ENCODE assay signal across 25 mouse cellular contexts in genomic region chr13:112786942-112787533, GRCm38 (mm10). TPM values are rescaled to one million over a fixed set of nuclear protein-coding genes. Genes with fewer than 3 reads are reported as not detected.
DNase-seq lines count a peak whose midpoint lies in the region; ATAC-seq and TF ChIP-seq lines count a peak whose summit lies in the region.
"Had no signal": no experiment of that assay in that cellular context is flagged by ENCODE, and none has a peak within 500 bp of the region (broad histone marks: within the 10 kb centered on the region; RNA-seq: fewer than 3 reads in every experiment).

No protein-coding gene starts in this region.

- no peak for TF ChIP-seq CTCF in CH12.LX (conservative IDR thresholded peaks at IDR 0.05 in 1 of 2, IDR thresholded peaks at IDR 0.05 in 1 of 2; ENCODE audit: low read depth in 2 of 2, low read length in 2 of 2)

- H3K4me2 ChIP-seq in heart, embryonic 12.5 days, result no peak overlapping the region
- H3K4me2 ChIP-seq in CH12.LX (ENCODE audit: insufficient read depth, low read depth, poor library complexity, severe bottlenecking), result no peak overlapping the region
- H3K4me2 ChIP-seq in stomach, embryonic 16.5 days (ENCODE audit: low read depth, low read length), result no peak overlapping the region
- H3K4me2 ChIP-seq: embryonic facial prominence, embryonic 12.5 days; forebrain, embryonic 12.5 days had no signal

- no peak overlapping the region for H3K9ac ChIP-seq in heart, embryonic 12.5 days
- no peak overlapping the region for H3K9ac ChIP-seq in CH12.LX (ENCODE audit: insufficient read depth, low read depth)
- no peak overlapping the region for H3K9ac ChIP-seq in stomach, embryonic 16.5 days (ENCODE audit: low read length)
- H3K9ac ChIP-seq: embryonic facial prominence, embryonic 12.5 days; forebrain, embryonic 12.5 days had no signal

- DNase-seq in heart, adult 11 months, result peak; percentile 51
- no peak for DNase-seq in CH12.LX (ENCODE audit: extremely low read depth)
- no peak for DNase-seq in thymus, postnatal 4 days
- DNase-seq: adrenal gland, adult 8-10 months; adrenal gland, postnatal 14 days; adrenal gland, postnatal 36 days; B cell, adult 2 months; cerebellum, adult 11-12 months; cerebellum, adult 2 months; cerebellum, adult 9-10 months; cerebellum, postnatal 10 days; cerebellum, postnatal 25 days had no signal

- no peaks in the 10 kb centered on the region for H3K9me3 ChIP-seq in heart, embryonic 12.5 days (replicated peaks)
- no peaks in the 10 kb centered on the region for H3K9me3 ChIP-seq in CH12.LX (replicated peaks; ENCODE audit: low read length)
- no peaks in the 10 kb centered on the region for H3K9me3 ChIP-seq in stomach, embryonic 16.5 days (replicated peaks; ENCODE audit: control insufficient read depth, low read length)
- H3K9me3 ChIP-seq: embryonic facial prominence, embryonic 10.5 days; embryonic facial prominence, embryonic 12.5 days; forebrain, embryonic 10.5 days; forebrain, embryonic 12.5 days; G1E had no signal

- no peaks in the 10 kb centered on the region for H3K27me3 ChIP-seq in heart, embryonic 12.5 days (replicated peaks)
- no peaks in the 10 kb centered on the region for H3K27me3 ChIP-seq in CH12.LX (replicated peaks)
- H3K27me3 ChIP-seq in stomach, embryonic 16.5 days (ENCODE audit: control insufficient read depth, insufficient read depth, low read length), result no peaks in the 10 kb centered on the region
- H3K27me3 ChIP-seq: embryonic facial prominence, embryonic 12.5 days; forebrain, embryonic 12.5 days; Patski had no signal

- WGBS in heart, embryonic 12.5 days, result 81% methylated on average over 10 of the region's 10 CpGs
- 52% methylated on average over 10 of the region's 10 CpGs for WGBS in stomach, embryonic 16.5 days

- TF ChIP-seq EP300 in CH12.LX (IDR thresholded peaks at IDR 0.05; ENCODE audit: low read length), result no peak

- no peak for TF ChIP-seq RAD21 in CH12.LX (IDR thresholded peaks at IDR 0.05; ENCODE audit: low read depth, low read length)

- no peak for TF ChIP-seq POLR2A in CH12.LX (IDR thresholded peaks at IDR 0.05; ENCODE audit: low read depth, low read length)

- no peak overlapping the region for H3K4me3 ChIP-seq in heart, embryonic 12.5 days
- no peak overlapping the region for H3K4me3 ChIP-seq in CH12.LX (replicated peaks in 1 of 3; ENCODE audit: low read depth in 2 of 3, low read length in 2 of 3, poor library complexity in 1 of 3)
- H3K4me3 ChIP-seq in stomach, embryonic 16.5 days (replicated peaks; ENCODE audit: low read length), result no peak overlapping the region
- H3K4me3 ChIP-seq: embryonic facial prominence, embryonic 10.5 days; embryonic facial prominence, embryonic 12.5 days; forebrain, embryonic 10.5 days; forebrain, embryonic 12.5 days had no signal

- no peak overlapping the region for H3K27ac ChIP-seq in heart, embryonic 12.5 days (ENCODE audit: poor library complexity, severe bottlenecking)
- no peak overlapping the region for H3K27ac ChIP-seq in CH12.LX (ENCODE audit: insufficient read depth, low read depth)
- H3K27ac ChIP-seq in stomach, embryonic 16.5 days (ENCODE audit: low read length), result no peak overlapping the region; the same call in 1 of the 2 replicates
- H3K27ac ChIP-seq: embryonic facial prominence, embryonic 10.5 days; embryonic facial prominence, embryonic 12.5 days; forebrain, embryonic 10.5 days; forebrain, embryonic 12.5 days had no signal

- in situ Hi-C loops in CH12.LX (cut with MboI; ENCODE audit: low pct_ligation_motif_present, low pct_unique_long_range_greater_than_20kb, low sequenced_read_pairs), result no loop called here

- no peak for ATAC-seq in heart, embryonic 12.5 days (ENCODE audit: insufficient number of reproducible peaks, low FRiP score)
- peak; percentile 77; the same call in 1 of the 2 replicates for ATAC-seq in stomach, embryonic 16.5 days (ENCODE audit: insufficient read depth, low FRiP score)
- ATAC-seq in erythroid progenitor cell, adult 5-6 weeks (replicated peaks; ENCODE audit: low FRiP score, poor library complexity, severe bottlenecking), result no peak
- ATAC-seq: activated CD4-positive, CD25-positive, alpha-beta regulatory T cell, adult 4 months; CD4-positive, CD25-positive, alpha-beta regulatory T cell, adult 4 months; forebrain, embryonic 14.5 days; forebrain, embryonic 16.5 days; Patski had no signal

- H3K36me3 ChIP-seq in heart, embryonic 12.5 days, result no peaks in the 10 kb centered on the region
- no peaks in the 10 kb centered on the region for H3K36me3 ChIP-seq in CH12.LX (replicated peaks in 1 of 2; ENCODE audit: control insufficient read depth in 1 of 2, insufficient read depth in 1 of 2, low read length in 1 of 2)
- H3K36me3 ChIP-seq in stomach, embryonic 16.5 days (ENCODE audit: control insufficient read depth, insufficient read depth, low read length), result no peaks in the 10 kb centered on the region
- H3K36me3 ChIP-seq: embryonic facial prominence, embryonic 10.5 days; embryonic facial prominence, embryonic 12.5 days; forebrain, embryonic 10.5 days; forebrain, embryonic 12.5 days; G1E had no signal

- dilution Hi-C loops in CH12.LX (cut with MboI; ENCODE audit: extremely low pct_ligation_motif_present, extremely low pct_unique_long_range_greater_than_20kb, low sequenced_read_pairs), result no loop called here

- H3K4me1 ChIP-seq in heart, embryonic 12.5 days (replicated peaks), result no peaks in the 10 kb centered on the region
- peaks cover 21 to 49% of the 10 kb centered on the region in 2 experiments for H3K4me1 ChIP-seq in CH12.LX (ENCODE audit: control insufficient read depth in 1 of 2, insufficient read depth in 2 of 2)
- H3K4me1 ChIP-seq in stomach, embryonic 16.5 days (ENCODE audit: control insufficient read depth, insufficient read depth, low read length), result peaks cover 3% of the 10 kb centered on the region; the same call in 1 of the 2 replicates
- H3K4me1 ChIP-seq: forebrain, embryonic 12.5 days had no signal

- H3K79me2 ChIP-seq in CH12.LX (replicated peaks; ENCODE audit: control insufficient read depth, extremely low read depth, insufficient read depth, poor library complexity, severe bottlenecking), result no peaks in the 10 kb centered on the region

TF ChIP-seq in CH12.LX, 34 proteins besides CTCF, POLR2A, EP300 and RAD21:
- no peak for TF ChIP-seq GABPA (IDR thresholded peaks at IDR 0.05; ENCODE audit: insufficient replicate concordance, low read depth, low read length)
- peak; percentile 88 for TF ChIP-seq ZNF384 (IDR thresholded peaks at IDR 0.05; ENCODE audit: low read depth, low read length)
- TF ChIP-seq BHLHE40 (IDR thresholded peaks at IDR 0.05; ENCODE audit: low read depth, low read length), result peak; percentile 54
TF ChIP-seq in CH12.LX: peak in this region for 2.

RNA-seq across cellular contexts. Expression of gene Plpp1, which starts 13.6 kb away (rescaled TPM):
- polyA plus RNA-seq in heart, embryonic 12.5 days (2016; fragmentation: Nextera tagmentation; extraction: Ambion mirVana), result 46.9 and 49.0 TPM in 2 replicates
- total RNA-seq in CH12.LX (2012; rRNA removed), result 50.1 and 50.2 TPM in 2 replicates
- 85.3 and 90.9 TPM in 2 replicates for total RNA-seq in CH12.LX (2014; rRNA removed)
- 67.6 and 68.6 TPM in 2 replicates for polyA plus RNA-seq in CH12.LX (2012; ENCODE audit: insufficient read length, low read depth)
- 117 and 120 TPM in 2 replicates for polyA plus RNA-seq in stomach, embryonic 16.5 days (2015; fragmentation: Nextera tagmentation; extraction: Ambion mirVana)
- total RNA-seq in erythroid progenitor cell, adult 5-6 weeks (2015; ENCODE audit: low replicate concordance), result 82.2 and 93.7 TPM in 2 replicates
- total RNA-seq in erythroid progenitor cell, adult 5-6 weeks (2017; ENCODE audit: low replicate concordance), result 50.8 and 56.6 TPM in 2 replicates
